Mouse (Mus musculus) intestine, embryonic 14.5 days (tissue): ENCODE results near the gene Plin1. TPM values are rescaled to one million over a fixed set of nuclear protein-coding genes. Genes with fewer than 3 reads are reported as not detected.

Experiments used
- ATAC-seq: fragments of 200-750 bp; cut with Nextera tagmentation; replicated peaks from 2 replicates; pipeline ENCODE4 v1.8.0; 2017; ENCODE audit warnings: low read depth, moderate number of reproducible peaks, moderate TSS enrichment, moderate library complexity; ENCODE audit not compliant: low FRiP score, low TSS enrichment
- DNase-seq: peaks from one replicate; pipeline ENCODE4 v3.0.0-alpha.2; 2018; ENCODE audit warnings: low spot score
- H3K27ac ChIP-seq: fragments of 300-500 bp; sonication (generic); 2 replicates; pipeline ENCODE4 v1.5.1; 2014; ENCODE audit warnings: low read depth, mild to moderate bottlenecking, control low read depth
- H3K27me3 ChIP-seq: fragments of 300-500 bp; sonication (generic); replicated peaks from 2 replicates; pipeline ENCODE4 v1.6.1; 2014; ENCODE audit warnings: low read length, control low read depth; ENCODE audit not compliant: control insufficient read depth, insufficient read depth
- H3K36me3 ChIP-seq: fragments of 300-500 bp; sonication (generic); 2 replicates; pipeline ENCODE4 v1.6.1; 2014; ENCODE audit warnings: low read length, control low read depth; ENCODE audit not compliant: control insufficient read depth, insufficient read depth
- H3K4me1 ChIP-seq: fragments of 300-500 bp; sonication (generic); replicated peaks from 2 replicates; pipeline ENCODE4 v1.6.1; 2014; ENCODE audit warnings: low read length, control low read depth, mixed read lengths; ENCODE audit not compliant: control insufficient read depth, insufficient read depth
- H3K4me2 ChIP-seq: fragments of 300-500 bp; sonication (generic); 2 replicates; pipeline ENCODE4 v1.6.1; 2014; ENCODE audit warnings: low read length
- H3K4me3 ChIP-seq: fragments of 300-500 bp; sonication (generic); 2 replicates; pipeline ENCODE4 v1.5.1; 2014; ENCODE audit warnings: low read depth, low read length, control low read depth, mixed read lengths
- H3K9ac ChIP-seq: fragments of 300-500 bp; sonication (generic); 2 replicates; pipeline ENCODE4 v1.6.1; 2014; ENCODE audit warnings: mild to moderate bottlenecking, low read length
- H3K9me3 ChIP-seq: fragments of 300-500 bp; sonication (generic); 2 replicates; pipeline ENCODE4 v1.6.1; 2016; ENCODE audit warnings: low read length, control low read depth; ENCODE audit not compliant: control insufficient read depth
- WGBS: fragments of 180-500 bp; shearing (Covaris S2); extraction: QIAGEN DNeasy Blood & Tissue Kit; methylation state at CpG from one replicate; pipeline ENCODE4 v1.1.7; 2014; 5-methylcytosine and 5-hydroxymethylcytosine counted together
- polyA plus RNA-seq: library from polyadenylated mRNA; unstranded; fragments of >200 nt; fragmentation: Nextera tagmentation; extraction: Ambion mirVana; gene quantifications from 2 replicates; pipeline ENCODE4 v1.2.1, GENCODE M21; 2014

Gene Plin1
- polyA plus RNA-seq, 1 experiment from 2014 or later, result not detected

- no peak overlapping the region for H3K4me3 ChIP-seq
- H3K4me2 ChIP-seq, result no peak overlapping the region
- no peaks in the 10 kb centered on the region for H3K27me3 ChIP-seq
- ATAC-seq (no peak), DNase-seq (no peak)
- H3K9ac ChIP-seq, result no peak overlapping the region
- H3K9me3 ChIP-seq, result no peaks in the 10 kb centered on the region
- H3K36me3 ChIP-seq, result peaks cover 88% of the 10 kb centered on the region
- WGBS, result 79% methylated on average over 16 of the region's 16 CpGs
- H3K27ac ChIP-seq, result no peak overlapping the region
- H3K4me1 ChIP-seq, result no peaks in the 10 kb centered on the region
Measured at GRCm38 (mm10) chr7:79702755-79703154, 29.9 kb downstream of the Plin1 start.

- H3K9ac ChIP-seq, result no peak overlapping the region
- DNase-seq (no peak), ATAC-seq (no peak)
- H3K36me3 ChIP-seq, result peaks cover 91% of the 10 kb centered on the region
- H3K4me1 ChIP-seq, result no peaks in the 10 kb centered on the region
- H3K4me3 ChIP-seq, result no peak overlapping the region
- H3K27ac ChIP-seq, result no peak overlapping the region
- no peaks in the 10 kb centered on the region for H3K27me3 ChIP-seq
- WGBS, result 87% methylated on average over 8 of the region's 8 CpGs
- H3K4me2 ChIP-seq, result no peak overlapping the region
- no peaks in the 10 kb centered on the region for H3K9me3 ChIP-seq
Measured at GRCm38 (mm10) chr7:79696495-79696894, 36.2 kb downstream of the Plin1 start.

GRCm38 (mm10) chr7:79680231-79680630 lies 52.5 kb downstream of the Plin1 start:
- DNase-seq (no peak), ATAC-seq (no peak)
- 96% methylated on average over 2 of the region's 2 CpGs for WGBS
- Histone ChIP-seq H3K9ac (no peak overlapping the region), H3K4me3 (no peak overlapping the region), H3K4me2 (no peak overlapping the region), H3K36me3 (peaks cover 97% of the 10 kb centered on the region), H3K4me1 (no peaks in the 10 kb centered on the region), H3K27me3 (no peaks in the 10 kb centered on the region), H3K27ac (no peak overlapping the region), H3K9me3 (no peaks in the 10 kb centered on the region)

- Histone ChIP-seq H3K27me3 (no peaks in the 10 kb centered on the region), H3K36me3 (peaks cover 94% of the 10 kb centered on the region), H3K9ac (no peak overlapping the region), H3K9me3 (no peaks in the 10 kb centered on the region), H3K4me3 (no peak overlapping the region), H3K4me2 (no peak overlapping the region), H3K27ac (no peak overlapping the region), H3K4me1 (no peaks in the 10 kb centered on the region)
- DNase-seq (no peak), ATAC-seq (no peak)
Measured at GRCm38 (mm10) chr7:79679186-79679585, 53.5 kb downstream of the Plin1 start.

GRCm38 (mm10) chr7:79670900-79671604 lies 61.7 kb downstream of the Plin1 start:
- ATAC-seq (no peak), DNase-seq (no peak)
- Histone ChIP-seq H3K9me3 (no peaks in the 10 kb centered on the region), H3K4me1 (no peaks in the 10 kb centered on the region), H3K4me2 (no peak overlapping the region), H3K36me3 (peaks cover 90% of the 10 kb centered on the region), H3K27me3 (no peaks in the 10 kb centered on the region), H3K4me3 (no peak overlapping the region), H3K27ac (no peak overlapping the region), H3K9ac (no peak overlapping the region)
- WGBS, result 94% methylated on average over 4 of the region's 4 CpGs

Other genes starting within 250 kb of the Plin1 start
- gene Rhcg, start 115.2 kb downstream of the Plin1 start, polyA plus RNA-seq, result 0.08 TPM in 1 of 2 replicates, not detected in the other
- gene Ticrr, start 72.7 kb downstream of the Plin1 start, polyA plus RNA-seq, result 11.0 and 11.2 TPM in 2 replicates
- 3.8 and 4.1 TPM in 2 replicates for gene Kif7, start 17.2 kb downstream of the Plin1 start, polyA plus RNA-seq
- 9.0 and 9.3 TPM in 2 replicates for gene Pex11a, start 10.2 kb upstream of the Plin1 start, polyA plus RNA-seq
- 0.18 and 0.23 TPM in 2 replicates for gene Wdr93, start 10.3 kb upstream of the Plin1 start, polyA plus RNA-seq
- 0.13 and 0.19 TPM in 2 replicates for gene Mesp1, start 60.9 kb upstream of the Plin1 start, polyA plus RNA-seq
- 1.1 and 1.5 TPM in 2 replicates for gene Mesp2, start 77.8 kb upstream of the Plin1 start, polyA plus RNA-seq
- 88.2 and 94.9 TPM in 2 replicates for gene Anpep, start 128.2 kb upstream of the Plin1 start, polyA plus RNA-seq
- 30.0 and 30.9 TPM in 2 replicates for gene Ap3s2, start 187.7 kb upstream of the Plin1 start, polyA plus RNA-seq
- 46.7 and 51.0 TPM in 2 replicates for gene Arpin, start 202.5 kb upstream of the Plin1 start, polyA plus RNA-seq